Mouse (Mus musculus): ENCODE measurements around the gene Smim24. TPM values are rescaled to one million over a fixed set of nuclear protein-coding genes. Genes with fewer than 3 reads are reported as not detected.

Gene Smim24
- 4.8 and 5.3 TPM in 2 replicates for polyA plus RNA-seq (2011; ENCODE audit: insufficient read depth, insufficient read length, low read depth, missing spikeins)

- no peaks in the 10 kb centered on the region for H3K27me3 ChIP-seq (ENCODE audit: control insufficient read depth, insufficient read depth, low read length, poor library complexity, severe bottlenecking)
- peaks cover 3% of the 10 kb centered on the region for H3K4me1 ChIP-seq (ENCODE audit: control insufficient read depth, insufficient read depth, low read length)
- TF ChIP-seq EP300 (IDR thresholded peaks at IDR 0.05; ENCODE audit: insufficient read depth, low read depth, low read length), result no peak
- no peak for TF ChIP-seq POLR2A (IDR thresholded peaks at IDR 0.05; ENCODE audit: insufficient read depth, low read length)
- no peak for TF ChIP-seq CTCF (IDR thresholded peaks at IDR 0.05; ENCODE audit: low read depth, low read length)
- H3K4me3 ChIP-seq (ENCODE audit: low read depth, low read length), result peak within 1 kb of the TSS; percentile 18; the same call in 1 of the 2 replicates
- H3K9me3 ChIP-seq (replicated peaks; ENCODE audit: control insufficient read depth, insufficient read depth, low read length, poor library complexity, severe bottlenecking), result no peaks in the 10 kb centered on the region
- H3K9ac ChIP-seq (ENCODE audit: low read depth, poor library complexity, severe bottlenecking), result no peak within 1 kb of the TSS
- H3K36me3 ChIP-seq (ENCODE audit: control insufficient read depth, insufficient read depth, low read length, poor library complexity, severe bottlenecking), result no peaks in the 10 kb centered on the region; the same call in 1 of the 2 replicates
- no peak within 1 kb of the TSS for H3K27ac ChIP-seq (ENCODE audit: insufficient read depth, low read length)
Observed at GRCm38 (mm10) chr10:81392781-81393185, at the start of gene Smim24. TSS of gene Smim24 (plus strand) at chr10:81393051.

GRCm38 (mm10) chr10:81344421-81345161 is 48.3 kb upstream of the Smim24 start:
- peaks cover 7% of the 10 kb centered on the region for H3K27me3 ChIP-seq (ENCODE audit: control insufficient read depth, insufficient read depth, low read length, poor library complexity, severe bottlenecking)

GRCm38 (mm10) chr10:81345162-81345534 is 47.7 kb upstream of the Smim24 start:
- H3K27me3 ChIP-seq (ENCODE audit: control insufficient read depth, insufficient read depth, low read length, poor library complexity, severe bottlenecking), result peaks cover 7% of the 10 kb centered on the region
- H3K27ac ChIP-seq (ENCODE audit: insufficient read depth, low read length), result no peak overlapping the region
- H3K9me3 ChIP-seq (replicated peaks; ENCODE audit: control insufficient read depth, insufficient read depth, low read length, poor library complexity, severe bottlenecking), result no peaks in the 10 kb centered on the region
- peaks cover 8% of the 10 kb centered on the region for H3K4me1 ChIP-seq (ENCODE audit: control insufficient read depth, insufficient read depth, low read length)
- no peak overlapping the region for H3K9ac ChIP-seq (ENCODE audit: low read depth, poor library complexity, severe bottlenecking)
- TF ChIP-seq POLR2A (IDR thresholded peaks at IDR 0.05; ENCODE audit: insufficient read depth, low read length) (no peak), EP300 (IDR thresholded peaks at IDR 0.05; ENCODE audit: insufficient read depth, low read depth, low read length) (no peak)
- no peak overlapping the region for H3K4me3 ChIP-seq (ENCODE audit: low read depth, low read length)
- 0 out of 2 replicates have a peak, but pooled peaks cover 3% of the 10 kb centered on the region for H3K36me3 ChIP-seq (ENCODE audit: control insufficient read depth, insufficient read depth, low read length, poor library complexity, severe bottlenecking)

More at GRCm38 (mm10) chr10:81344421-81345161, 48.3 kb upstream of the Smim24 start:
- Histone ChIP-seq H3K4me1 (ENCODE audit: control insufficient read depth, insufficient read depth, low read length) (peaks cover 11% of the 10 kb centered on the region), H3K9ac (ENCODE audit: low read depth, poor library complexity, severe bottlenecking) (no peak overlapping the region), H3K36me3 (ENCODE audit: control insufficient read depth, insufficient read depth, low read length, poor library complexity, severe bottlenecking) (0 out of 2 replicates have a peak, but pooled peaks cover 3% of the 10 kb centered on the region), H3K9me3 (replicated peaks; ENCODE audit: control insufficient read depth, insufficient read depth, low read length, poor library complexity, severe bottlenecking) (no peaks in the 10 kb centered on the region), H3K4me3 (ENCODE audit: low read depth, low read length) (no peak overlapping the region), H3K27ac (ENCODE audit: insufficient read depth, low read length) (no peak overlapping the region)
- TF ChIP-seq EP300 (IDR thresholded peaks at IDR 0.05; ENCODE audit: insufficient read depth, low read depth, low read length) (no peak), CTCF (IDR thresholded peaks at IDR 0.05; ENCODE audit: low read depth, low read length) (no peak), POLR2A (IDR thresholded peaks at IDR 0.05; ENCODE audit: insufficient read depth, low read length) (no peak)

DNA sequence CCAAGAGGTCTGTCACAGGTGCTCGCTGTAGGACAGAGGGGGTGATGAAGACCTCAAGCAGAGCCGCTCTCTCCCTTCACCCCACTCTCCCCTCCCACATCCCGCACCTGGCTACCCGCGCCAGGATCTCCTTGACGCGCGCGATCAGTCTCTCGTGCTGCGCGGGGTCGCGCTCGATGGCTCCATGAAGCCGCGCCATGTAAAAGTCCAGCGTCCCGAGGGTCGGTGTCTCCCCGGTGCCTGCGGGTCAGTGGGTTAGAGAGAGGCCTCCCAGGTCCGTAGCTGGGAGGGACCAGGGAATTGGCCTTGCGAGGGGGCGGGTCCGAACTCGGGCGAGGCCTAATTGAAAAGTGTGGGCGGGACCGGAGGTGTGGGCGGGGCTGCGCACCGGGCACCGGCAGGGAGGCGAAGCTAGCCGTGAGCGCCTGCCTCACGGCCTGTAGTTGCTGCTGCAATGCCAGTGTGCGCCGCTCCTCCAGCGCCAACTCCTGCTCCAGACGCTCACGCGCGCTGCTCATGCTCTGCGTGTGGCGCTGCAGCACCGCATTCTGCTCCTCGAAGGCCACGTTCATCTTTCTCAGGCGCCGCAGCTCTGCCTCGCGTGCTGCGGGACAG is 46.3 kb upstream of the Smim24 start:
- Histone ChIP-seq H3K4me3 (ENCODE audit: low read depth, low read length) (peak overlapping the region; percentile 46), H3K9me3 (replicated peaks; ENCODE audit: control insufficient read depth, insufficient read depth, low read length, poor library complexity, severe bottlenecking) (no peaks in the 10 kb centered on the region), H3K36me3 (ENCODE audit: control insufficient read depth, insufficient read depth, low read length, poor library complexity, severe bottlenecking) (0 out of 2 replicates have a peak, but pooled peaks cover 3% of the 10 kb centered on the region), H3K9ac (ENCODE audit: low read depth, poor library complexity, severe bottlenecking) (peak overlapping the region; percentile 1; the same call in 1 of the 2 replicates), H3K27me3 (ENCODE audit: control insufficient read depth, insufficient read depth, low read length, poor library complexity, severe bottlenecking) (peaks cover 7% of the 10 kb centered on the region), H3K4me1 (ENCODE audit: control insufficient read depth, insufficient read depth, low read length) (peaks cover 2% of the 10 kb centered on the region), H3K27ac (ENCODE audit: insufficient read depth, low read length) (no peak overlapping the region)
- TF ChIP-seq POLR2A (IDR thresholded peaks at IDR 0.05; ENCODE audit: insufficient read depth, low read length), result peak; percentile 72
- no peak for TF ChIP-seq CTCF (IDR thresholded peaks at IDR 0.05; ENCODE audit: low read depth, low read length)

GRCm38 (mm10) chr10:81349146-81349545 is 43.7 kb upstream of the Smim24 start:
- Histone ChIP-seq H3K4me3 (ENCODE audit: low read depth, low read length) (peak overlapping the region; percentile 74), H3K27me3 (ENCODE audit: control insufficient read depth, insufficient read depth, low read length, poor library complexity, severe bottlenecking) (no peaks in the 10 kb centered on the region), H3K36me3 (ENCODE audit: control insufficient read depth, insufficient read depth, low read length, poor library complexity, severe bottlenecking) (0 out of 2 replicates have a peak, but pooled peaks cover 3% of the 10 kb centered on the region), H3K9me3 (replicated peaks; ENCODE audit: control insufficient read depth, insufficient read depth, low read length, poor library complexity, severe bottlenecking) (no peaks in the 10 kb centered on the region), H3K9ac (ENCODE audit: low read depth, poor library complexity, severe bottlenecking) (peak overlapping the region; percentile 88), H3K4me1 (ENCODE audit: control insufficient read depth, insufficient read depth, low read length) (peaks cover 2% of the 10 kb centered on the region), H3K27ac (ENCODE audit: insufficient read depth, low read length) (no peak overlapping the region)
- TF ChIP-seq EP300 (IDR thresholded peaks at IDR 0.05; ENCODE audit: insufficient read depth, low read depth, low read length) (no peak; the same call in 1 of the 2 replicates), POLR2A (IDR thresholded peaks at IDR 0.05; ENCODE audit: insufficient read depth, low read length) (no peak), CTCF (IDR thresholded peaks at IDR 0.05; ENCODE audit: low read depth, low read length) (no peak)

DNA sequence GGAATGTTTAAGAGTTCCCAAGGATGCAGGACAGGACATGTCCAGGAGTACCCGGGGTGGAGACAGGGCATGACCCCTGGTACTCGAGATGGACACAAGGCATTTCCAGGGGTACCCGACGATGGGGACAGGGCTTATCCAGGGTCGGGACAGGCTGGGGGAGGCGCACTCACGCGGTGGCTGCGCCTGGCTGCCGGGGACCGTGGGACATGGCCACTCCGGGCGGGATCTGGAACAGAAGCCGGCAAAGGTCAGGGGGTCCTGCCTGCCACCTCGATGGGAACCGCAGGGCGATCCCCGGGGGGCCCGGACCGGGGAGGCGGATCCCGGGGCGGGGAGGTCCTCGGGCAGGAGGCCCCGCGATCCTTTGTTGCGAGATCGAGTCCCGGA is 42.9 kb upstream of the Smim24 start:
- Histone ChIP-seq H3K9me3 (replicated peaks; ENCODE audit: control insufficient read depth, insufficient read depth, low read length, poor library complexity, severe bottlenecking) (no peaks in the 10 kb centered on the region), H3K4me3 (ENCODE audit: low read depth, low read length) (peak overlapping the region; percentile 74), H3K27ac (ENCODE audit: insufficient read depth, low read length) (peak overlapping the region; percentile 15), H3K4me1 (ENCODE audit: control insufficient read depth, insufficient read depth, low read length) (peaks cover 2% of the 10 kb centered on the region), H3K27me3 (ENCODE audit: control insufficient read depth, insufficient read depth, low read length, poor library complexity, severe bottlenecking) (no peaks in the 10 kb centered on the region), H3K9ac (ENCODE audit: low read depth, poor library complexity, severe bottlenecking) (peak overlapping the region; percentile 88), H3K36me3 (ENCODE audit: control insufficient read depth, insufficient read depth, low read length, poor library complexity, severe bottlenecking) (0 out of 2 replicates have a peak, but pooled peaks cover 3% of the 10 kb centered on the region)
- TF ChIP-seq EP300 (IDR thresholded peaks at IDR 0.05; ENCODE audit: insufficient read depth, low read depth, low read length) (no peak), POLR2A (IDR thresholded peaks at IDR 0.05; ENCODE audit: insufficient read depth, low read length) (no peak), CTCF (IDR thresholded peaks at IDR 0.05; ENCODE audit: low read depth, low read length) (no peak)

All from ES-Bruce4 (cell line).